Mouse (Mus musculus) spleen, adult 12 weeks (tissue): Measurements from ENCODE around the gene Myrfl.

Experiments used
- DNase-seq: peaks from one replicate; pipeline ENCODE4 v3.0.0; 2022; ENCODE audit warnings: low spot score

Myrfl gene

DNA sequence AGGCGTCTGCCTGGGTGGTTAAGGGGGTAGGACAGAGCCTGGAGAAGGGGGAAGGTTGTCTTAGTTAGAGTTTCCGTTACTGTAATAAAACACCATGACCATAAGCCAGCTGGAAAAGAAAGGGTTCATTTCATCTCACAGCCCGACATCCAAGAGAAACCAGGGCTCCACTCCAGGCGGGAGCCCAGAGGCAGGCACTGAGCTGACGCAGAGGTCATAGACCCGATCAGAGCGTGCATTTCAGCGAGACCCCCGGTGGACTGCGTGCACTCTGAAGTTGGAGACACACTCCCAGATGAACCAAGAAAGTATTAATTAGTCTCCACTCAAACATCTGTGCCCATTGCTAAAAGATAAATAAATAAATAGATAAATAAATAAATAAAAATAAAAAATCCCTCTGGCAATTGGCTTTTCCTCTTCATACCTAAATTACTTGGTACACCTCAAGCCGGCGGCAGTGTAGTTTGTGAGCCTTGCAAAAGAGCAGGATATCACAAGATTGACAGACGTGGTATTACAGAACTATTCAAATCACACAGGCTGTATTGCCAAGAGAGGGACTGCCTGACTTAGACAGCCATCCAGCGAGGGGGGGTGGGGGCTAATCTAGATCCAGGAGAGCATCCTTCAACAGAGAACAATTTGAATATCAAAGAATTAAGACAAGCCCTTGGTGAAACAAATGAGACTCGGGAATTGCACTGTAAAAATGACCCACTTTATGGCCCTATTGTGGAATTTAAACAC is 81.2 kb downstream of the Myrfl start:
- no peak for DNase-seq

DNA sequence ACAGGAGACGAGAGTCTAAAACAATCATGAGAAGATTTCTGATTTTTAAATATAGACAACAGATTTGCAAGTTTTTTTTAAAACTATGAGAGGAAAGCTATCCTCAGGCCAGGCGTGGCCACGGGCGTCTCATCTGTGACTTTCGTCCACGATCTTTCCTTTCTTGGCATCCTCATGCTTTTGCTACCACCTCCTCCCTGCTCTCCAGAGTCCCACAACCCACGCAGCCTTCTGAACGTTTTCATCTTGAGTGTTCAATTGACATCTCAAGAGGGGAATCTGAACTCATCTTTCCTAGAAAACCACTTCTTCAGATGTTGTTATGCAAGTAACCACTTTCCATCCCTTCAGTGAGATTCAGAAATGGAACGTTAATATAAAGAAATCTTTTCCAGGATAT is 83.6 kb downstream of the Myrfl start:
- DNase-seq: no peak

DNA sequence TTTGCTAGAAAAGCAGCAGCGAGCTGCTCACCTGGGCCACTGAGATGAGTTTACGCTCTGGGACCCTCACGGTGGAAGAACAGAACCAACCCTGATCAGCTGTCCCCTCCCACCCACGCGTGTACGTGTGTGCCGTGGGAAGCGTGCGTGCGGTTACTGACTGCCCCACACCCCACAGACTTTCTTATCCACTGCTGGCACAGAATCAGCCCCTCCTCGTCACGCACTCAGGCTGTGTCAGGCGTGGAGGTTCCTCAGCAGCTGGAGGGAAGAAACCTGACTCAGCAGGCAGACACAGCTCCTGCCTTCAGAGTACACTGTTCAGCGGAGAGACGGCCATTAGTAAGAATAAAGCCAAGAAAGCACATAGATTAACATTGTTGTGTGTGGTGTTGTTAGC is 86.0 kb downstream of the Myrfl start:
- no peak for DNase-seq

DNA sequence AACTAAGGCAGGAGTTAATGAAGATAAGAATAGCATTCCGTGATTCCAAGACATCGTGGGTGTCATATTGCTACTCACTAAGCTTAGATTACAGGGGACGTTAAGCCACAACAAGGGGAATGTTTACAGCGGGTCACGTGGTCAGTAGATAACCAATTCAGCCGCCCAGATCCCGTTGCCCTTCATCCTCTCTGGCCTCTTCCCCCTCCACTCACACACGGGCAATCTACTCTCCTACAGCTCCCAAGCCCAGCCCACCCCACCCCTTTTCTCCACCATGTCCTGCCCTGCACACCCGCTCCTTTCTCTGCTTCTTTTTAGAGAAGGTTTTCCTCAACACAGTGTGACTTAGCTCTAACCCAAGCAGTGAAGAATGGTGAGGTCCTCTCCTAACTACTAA is 87.3 kb downstream of the Myrfl start:
- no peak for DNase-seq

DNA sequence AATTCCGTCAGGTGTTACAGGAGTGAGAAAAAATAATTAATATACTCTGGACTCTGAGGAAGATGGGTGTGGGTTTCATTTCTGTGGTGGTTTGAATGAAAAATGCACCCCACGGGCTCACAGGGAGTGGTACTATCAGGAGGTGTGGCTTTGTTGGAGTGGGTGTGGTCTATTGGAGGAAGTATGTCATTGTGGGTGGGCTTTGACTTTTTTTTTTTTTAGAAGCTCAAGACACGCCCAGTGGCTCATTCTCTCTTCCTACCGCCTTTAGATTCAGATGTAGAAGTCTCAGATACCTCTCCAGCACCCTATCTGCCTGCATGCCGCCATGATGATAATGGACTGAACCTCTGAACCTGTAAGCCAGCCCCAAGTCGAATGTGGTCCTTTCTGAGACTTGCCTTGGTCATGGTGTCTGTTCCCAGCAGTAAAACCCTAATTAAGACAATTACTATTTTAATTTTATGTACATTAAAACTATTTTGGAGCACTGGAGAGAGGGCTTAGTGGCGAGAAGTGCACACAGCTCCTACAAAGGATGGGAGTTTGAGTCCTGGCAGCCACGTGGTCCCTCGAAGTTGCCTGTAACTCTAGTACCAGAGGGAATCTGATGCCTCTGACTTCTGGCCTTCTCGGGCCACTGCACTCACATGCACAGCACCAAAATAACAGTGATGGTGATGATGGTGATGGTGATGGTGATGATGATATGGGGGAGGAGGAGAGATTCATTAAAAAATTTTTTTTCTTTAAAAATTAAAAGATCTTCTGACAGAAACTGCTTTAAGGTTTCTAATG is 88.0 kb downstream of the Myrfl start:
- no peak for DNase-seq

DNA sequence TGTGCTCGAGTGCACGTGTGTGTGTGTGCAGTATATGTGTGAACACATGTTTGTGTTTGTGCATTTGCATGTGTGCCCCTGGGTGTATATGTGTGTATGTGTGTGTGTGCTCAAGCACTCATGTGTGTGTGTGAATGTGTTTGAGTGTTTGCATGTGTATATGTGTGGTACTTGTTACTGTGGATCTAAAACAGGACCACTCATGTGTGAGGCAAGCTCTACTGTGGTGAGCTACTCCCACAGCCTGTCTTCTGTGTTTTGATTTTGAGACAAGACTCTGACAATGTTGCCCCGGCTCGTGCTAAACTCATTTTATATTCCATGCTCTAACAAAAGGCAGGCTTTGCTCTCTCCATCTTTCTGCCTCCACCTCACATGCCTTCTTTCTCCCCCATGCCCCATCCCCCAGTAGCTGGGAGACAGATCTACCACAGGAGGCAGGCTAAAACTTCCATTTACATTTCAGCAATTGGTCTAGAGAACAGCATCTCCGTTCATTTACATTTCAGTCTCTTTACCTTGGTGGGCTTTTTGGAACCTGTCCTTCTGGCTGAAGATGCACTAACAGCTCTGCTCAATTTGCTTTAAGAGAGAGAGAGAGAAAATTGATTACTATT is 94.4 kb downstream of the Myrfl start:
- no peak for DNase-seq

DNA sequence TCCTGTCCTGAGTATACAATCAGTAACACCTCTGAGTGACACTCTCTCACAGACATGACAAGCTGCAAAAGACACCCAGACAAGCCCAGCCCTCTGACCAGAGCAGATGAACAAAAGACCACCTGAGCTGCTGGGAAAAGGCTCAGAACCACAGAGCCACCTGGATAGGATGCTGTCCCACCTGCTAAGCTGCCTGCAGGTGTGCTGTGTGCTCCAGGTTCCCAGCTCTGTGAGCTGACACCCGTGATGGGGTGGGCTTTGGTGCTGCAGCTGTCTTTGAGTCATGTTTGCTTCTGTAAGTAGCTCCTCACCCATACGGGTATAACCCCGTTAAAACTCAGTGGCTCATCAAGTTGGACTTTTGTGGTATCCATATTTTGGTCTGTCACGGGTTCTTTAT is 95.4 kb downstream of the Myrfl start:
- DNase-seq: no peak

DNA sequence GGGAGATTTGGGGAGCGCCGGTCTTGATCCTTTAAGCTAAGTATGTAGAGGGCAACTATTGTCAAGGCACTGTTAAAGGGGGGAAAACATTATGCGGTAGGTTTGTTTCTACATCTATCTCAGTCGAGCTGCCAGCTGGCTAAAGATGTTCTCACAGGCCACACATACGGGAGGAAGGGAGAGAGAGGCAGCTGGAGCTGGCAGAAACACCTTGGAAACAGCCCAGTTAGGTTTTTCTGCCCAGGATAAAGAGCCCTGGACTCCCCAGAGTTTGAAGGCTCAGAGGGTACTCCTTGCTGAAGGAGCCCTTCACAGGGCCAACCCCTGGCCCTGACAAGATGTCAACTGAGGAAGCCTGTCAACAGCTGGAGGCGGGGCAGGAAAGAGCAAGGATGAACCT is 100.7 kb downstream of the Myrfl start:
- no peak for DNase-seq

DNA sequence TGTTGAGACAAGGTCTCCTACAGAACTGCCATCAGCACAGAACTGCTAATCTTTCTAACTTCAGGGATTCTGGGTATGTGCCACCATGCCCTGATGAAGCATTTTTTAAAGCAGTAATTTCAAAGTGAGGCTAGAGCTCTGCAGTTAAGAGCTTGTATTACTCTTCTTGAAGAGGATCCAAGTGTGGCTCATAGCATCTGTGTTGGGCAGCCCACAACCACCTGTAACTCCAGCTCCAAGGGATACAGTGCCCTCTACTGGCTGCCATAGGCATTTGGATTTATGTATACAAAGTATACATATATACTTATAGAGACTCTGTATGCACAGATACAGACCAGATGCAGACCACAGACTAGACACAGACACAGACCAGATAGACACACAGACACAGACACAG is 107.6 kb downstream of the Myrfl start:
- DNase-seq: no peak

DNA sequence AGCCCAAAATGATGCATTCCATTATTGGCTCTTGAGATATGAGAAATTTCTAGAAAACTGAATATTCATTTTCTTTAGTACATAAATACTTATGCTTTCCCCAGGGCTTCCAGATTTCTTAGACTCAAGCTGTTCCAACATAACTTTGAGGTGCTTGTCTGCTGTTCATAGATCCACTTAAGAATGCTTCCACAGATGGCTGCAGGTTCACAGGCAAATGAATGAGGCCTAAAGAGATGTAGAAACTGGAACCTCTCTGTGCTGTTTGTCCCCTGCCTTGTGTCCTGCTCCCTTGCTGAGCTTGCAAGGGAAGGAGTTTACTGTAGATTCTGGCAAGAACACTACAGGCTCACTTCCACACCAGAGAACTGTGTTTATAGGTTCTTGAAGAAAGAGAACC is 108.3 kb downstream of the Myrfl start:
- DNase-seq: no peak

DNA sequence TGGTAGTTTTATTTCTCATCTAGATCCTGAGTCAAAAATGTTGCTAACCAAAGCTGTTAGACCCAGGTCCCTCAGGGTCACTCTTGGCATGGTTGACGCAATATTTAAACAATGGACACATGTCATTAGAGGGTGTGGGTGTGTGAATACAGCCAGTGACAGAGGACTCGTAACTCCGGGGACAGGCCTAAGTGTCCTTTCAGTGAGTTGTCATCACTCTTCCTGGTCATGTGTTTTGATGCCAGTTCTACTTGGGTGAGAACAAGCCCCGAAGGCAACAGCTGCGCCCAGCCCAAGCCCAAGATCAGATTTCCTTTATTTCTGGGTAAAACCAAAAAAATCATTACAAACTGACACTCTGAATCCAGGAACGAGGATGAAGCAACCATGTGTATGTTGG is 112.6 kb downstream of the Myrfl start:
- DNase-seq: no peak

DNA sequence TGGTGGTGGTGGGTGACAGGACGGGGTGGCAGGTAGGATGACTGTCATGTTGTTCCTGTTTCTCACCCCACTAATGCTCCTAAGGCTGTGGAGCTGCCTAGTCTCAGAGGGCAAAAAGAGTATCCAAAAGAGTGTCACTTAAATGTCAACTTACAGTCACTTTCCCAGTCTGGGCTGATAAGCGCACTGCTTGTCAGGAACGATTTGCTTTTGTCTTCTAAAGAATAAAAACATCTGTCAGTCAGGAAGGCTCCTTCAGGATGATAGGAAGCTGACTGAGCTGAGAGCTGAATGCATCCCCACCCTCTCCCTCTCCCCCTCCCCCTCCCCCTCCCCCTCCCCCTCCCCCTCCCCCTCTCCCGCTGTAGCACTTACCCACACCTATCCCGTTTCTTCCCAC is 113.7 kb downstream of the Myrfl start:
- DNase-seq: no peak

DNA sequence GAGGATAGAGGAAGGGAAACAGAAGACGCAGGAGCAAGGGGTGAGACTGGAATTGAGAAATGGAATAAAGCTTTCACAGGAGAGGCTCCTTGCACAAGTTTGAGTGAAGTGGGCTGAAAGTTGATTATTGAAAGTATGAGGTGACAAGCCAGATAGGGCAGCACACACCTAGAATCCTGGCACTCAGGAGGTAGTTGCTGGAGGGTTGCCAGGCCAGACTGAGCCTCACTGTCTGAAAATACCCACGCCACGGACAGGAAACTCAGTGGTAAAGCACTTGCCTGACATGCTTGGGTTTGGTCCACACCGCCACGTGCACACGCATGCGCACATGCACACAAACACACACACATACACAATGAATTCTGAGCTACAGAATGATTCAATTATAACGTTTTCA is 118.8 kb downstream of the Myrfl start:
- DNase-seq: no peak

DNA sequence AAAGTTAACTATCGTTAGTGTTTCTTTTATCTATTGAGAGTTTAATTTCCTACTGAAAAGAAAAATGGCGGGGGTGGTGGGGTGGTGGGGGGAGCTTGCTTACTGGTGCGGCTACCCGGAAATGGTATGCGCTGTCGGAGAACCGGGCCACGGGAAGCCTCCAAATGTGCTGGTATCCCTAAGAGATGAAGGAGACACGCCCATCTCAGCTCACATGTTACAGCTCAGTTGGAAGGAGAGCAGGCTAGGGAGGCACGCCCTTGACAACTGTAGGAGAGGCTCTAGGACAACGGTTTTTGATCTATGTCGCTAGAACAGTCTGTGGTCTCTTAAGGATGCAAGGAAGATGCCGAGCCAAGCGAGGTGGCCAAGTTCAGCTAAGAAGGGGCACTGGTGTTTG is 119.9 kb downstream of the Myrfl start:
- no peak for DNase-seq

DNA sequence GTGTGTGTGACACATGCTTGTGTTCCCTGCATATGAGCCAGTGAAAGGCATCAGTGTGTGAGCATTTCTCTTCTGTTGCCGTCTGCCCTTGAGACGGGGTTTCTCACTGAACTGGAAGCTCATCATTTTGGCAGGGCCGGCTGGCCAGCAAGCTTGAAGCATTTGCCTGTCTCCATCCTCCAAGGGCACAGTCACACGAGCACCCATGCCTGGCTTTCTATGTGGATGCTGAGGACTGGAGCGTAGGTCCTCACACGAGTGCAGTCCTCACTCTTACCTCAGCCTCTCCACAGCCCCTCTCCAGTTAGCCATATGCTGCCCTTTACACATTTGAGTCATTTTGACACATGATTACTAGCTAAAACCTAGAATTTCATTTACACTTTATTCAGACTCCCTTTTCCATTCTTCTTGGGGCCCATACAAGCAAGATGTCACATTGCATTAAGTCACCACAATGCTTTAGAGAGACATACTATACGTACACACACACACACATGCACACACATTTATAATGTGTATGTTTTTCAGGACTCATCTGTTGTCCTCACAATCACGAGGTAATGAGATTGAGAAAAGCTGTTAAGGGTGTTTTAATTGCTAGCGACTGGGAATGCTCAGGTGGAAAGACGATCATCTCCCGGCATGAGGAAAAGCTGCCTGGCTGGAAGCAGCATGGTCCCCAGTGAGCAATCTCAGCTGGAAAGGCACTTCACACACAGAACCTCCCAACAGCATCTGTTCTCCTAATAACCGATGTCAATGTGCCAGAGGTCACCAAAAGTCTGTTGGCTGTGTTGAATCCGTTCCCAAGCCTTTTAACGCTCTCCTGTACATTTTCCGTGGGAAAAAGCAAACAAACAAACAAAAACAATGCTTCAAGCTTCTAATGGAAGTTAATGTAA is 122.6 kb downstream of the Myrfl start:
- DNase-seq: no peak

DNA sequence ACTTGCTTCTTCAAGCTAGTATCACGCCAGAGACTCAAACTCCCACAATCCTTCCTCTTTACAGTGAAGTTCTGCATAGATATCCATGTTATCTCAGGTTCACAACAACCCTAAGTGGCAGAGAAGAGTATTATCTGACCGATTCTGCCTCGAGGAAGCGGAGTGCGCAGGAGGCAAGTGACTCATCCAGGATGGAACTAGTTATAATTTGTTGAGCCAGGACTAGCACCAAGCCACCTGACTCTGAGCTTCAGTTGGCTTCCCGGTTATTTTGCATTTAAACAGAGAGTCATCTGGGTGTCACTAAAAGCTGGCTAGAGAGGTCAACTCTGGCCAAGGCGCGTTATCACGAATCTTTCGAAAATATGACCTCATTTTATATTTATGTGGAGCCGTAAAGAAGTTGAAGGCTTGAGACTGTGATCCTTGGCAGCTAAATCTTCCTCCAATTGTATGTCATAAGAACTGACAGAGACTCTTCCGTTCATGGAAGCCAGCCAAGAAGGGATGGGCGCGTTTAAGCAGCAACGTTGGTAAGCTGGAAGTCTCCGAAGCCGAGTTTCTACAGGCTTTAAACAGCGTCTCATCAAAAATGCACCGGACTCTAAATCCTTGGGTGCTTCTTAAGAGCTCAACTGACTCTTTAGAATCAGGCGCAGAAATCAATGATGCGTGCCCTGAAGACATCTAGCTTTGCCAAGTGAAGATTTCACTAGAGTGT is 125.3 kb downstream of the Myrfl start:
- DNase-seq: no peak

DNA sequence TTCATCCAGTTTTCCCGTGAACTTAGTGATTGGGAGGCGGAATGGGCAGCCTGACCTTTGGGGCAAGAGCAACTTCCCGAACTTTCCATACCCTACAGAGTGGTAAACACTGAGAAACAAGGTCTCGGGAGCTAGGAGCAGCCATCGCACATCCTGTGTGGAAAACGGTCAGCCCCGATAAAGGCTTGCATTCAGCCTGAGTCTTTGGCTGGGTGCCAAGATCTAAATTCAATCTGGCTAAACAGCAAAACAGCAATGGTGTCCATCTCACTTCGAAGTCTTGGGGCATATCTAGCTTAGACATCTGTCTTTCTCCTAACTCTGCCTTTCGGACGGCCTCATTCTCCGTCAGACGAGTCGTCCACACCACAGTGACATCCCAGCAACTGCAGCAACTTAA is 128.1 kb downstream of the Myrfl start:
- no peak for DNase-seq

DNA sequence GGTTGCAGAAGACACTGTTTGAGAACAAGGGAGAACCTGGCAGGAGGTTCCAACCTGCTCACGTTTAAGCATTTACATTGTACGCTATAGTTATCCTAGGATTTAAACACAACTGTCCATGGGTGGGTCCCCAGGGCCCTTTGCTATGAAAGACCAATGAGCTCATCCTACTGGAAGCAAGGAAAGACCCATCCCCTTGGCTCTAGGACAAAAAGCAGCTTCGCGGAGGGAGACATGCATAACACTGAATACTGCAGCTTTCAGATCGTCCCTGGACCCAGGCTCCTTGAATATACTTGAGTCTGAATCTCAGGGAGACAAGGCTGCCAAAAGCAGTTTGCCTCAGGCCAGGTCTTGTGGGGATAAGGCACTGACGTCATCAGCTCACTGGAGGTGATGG is 130.2 kb downstream of the Myrfl start:
- no peak for DNase-seq

DNA sequence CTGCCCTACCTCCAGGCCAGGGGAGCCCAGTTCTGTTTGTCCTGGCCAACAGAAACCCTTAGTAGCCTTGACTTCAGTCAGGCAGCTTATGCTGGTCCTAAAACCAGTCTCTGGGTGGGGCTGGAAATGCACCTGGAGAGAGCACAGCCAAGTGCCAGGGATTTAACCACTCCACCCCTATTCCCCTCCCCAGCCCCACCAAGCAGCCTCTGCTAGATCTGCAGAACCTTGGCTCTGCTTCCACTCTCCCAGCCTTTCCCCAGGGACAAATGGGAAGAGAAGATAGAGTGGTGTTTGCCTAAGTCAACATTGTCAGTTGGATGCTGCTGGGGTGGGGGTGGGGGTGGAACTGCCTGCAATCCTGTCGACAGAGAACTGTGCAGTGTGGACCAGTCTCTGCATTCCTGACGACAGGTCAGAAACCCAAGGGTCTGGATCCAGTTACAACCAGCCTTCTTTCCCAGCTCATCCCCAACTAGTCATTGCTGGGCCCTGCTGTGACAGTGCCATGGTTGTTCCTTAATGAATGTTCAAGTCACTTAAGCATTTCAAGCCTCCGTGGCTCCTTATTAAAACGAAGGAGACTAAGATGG is 135.1 kb downstream of the Myrfl start:
- no peak for DNase-seq

DNA sequence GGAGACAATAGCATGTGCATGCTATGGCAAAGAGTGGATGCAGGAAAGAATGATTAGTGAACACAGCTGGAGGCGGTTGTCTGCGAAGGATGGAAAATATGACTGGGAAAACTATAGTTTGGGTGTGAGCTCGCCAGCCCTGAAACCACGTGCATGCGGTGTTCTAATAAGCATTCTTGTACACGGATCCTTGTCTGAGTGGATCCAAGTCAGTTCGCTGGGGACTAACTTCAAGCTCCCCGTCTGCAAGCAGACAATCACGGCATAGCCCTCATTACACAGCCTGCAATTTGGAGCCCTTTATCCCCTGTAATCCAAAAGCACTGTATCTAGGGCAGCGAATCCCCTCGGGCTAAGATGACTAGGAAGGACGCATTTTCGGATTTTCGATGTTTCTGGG is 136.2 kb downstream of the Myrfl start:
- no peak for DNase-seq

DNA sequence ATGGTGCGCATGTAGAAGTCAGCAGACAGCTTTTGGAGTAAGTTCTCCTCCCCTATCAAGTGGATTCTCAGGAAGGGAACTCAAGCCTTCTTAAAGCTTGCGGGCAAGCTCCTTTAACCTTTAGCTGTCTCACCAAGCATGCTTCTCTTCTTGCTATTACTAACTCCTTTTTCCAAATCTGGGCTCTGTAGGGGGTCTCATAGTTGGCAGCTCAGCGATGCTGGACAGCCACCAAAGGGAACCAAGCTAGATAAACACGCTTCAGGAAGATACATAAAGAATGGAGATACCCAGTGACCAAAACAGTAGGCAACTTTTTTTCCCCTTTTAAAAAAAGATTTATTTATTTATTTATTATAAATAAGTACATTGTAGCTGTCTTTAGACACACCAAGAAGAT is 136.9 kb downstream of the Myrfl start:
- DNase-seq: no peak
